Mouse (Mus musculus): ENCODE measurements at regions not wholly inside any gene's neighbourhood (a gene's known extent, or its start where the extent isn't known, plus 50 kb on each side); places are given as distances from the start of the nearest gene placed in this dataset.
A peak's percentile ranks its signal among the peaks of the same experiment; 100 is the strongest.

GRCm38 (mm10) chr4:91524367-91524766, 123.8 kb upstream of the Elavl2 start:
- no peaks in the 10 kb centered on the region for H3K36me3 ChIP-seq (ENCODE audit: insufficient read depth, low read length)
- TF ChIP-seq CTCF (IDR thresholded peaks at IDR 0.05; ENCODE audit: low read depth): no peak
- no peaks in the 10 kb centered on the region for H3K4me1 ChIP-seq (replicated peaks; ENCODE audit: insufficient read depth, low read length)
- no peak overlapping the region for H3K4me3 ChIP-seq (replicated peaks; ENCODE audit: low read depth, low read length)
- WGBS: 80% methylated on average over 4 of the region's 4 CpGs
- H3K27ac ChIP-seq: no peak overlapping the region
- no peak overlapping the region for H3K9ac ChIP-seq (ENCODE audit: low read depth, low read length)
- DNase-seq (ENCODE audit: low spot score) (no peak), ATAC-seq (replicated peaks; ENCODE audit: low FRiP score, low read depth) (no peak)
- H3K4me2 ChIP-seq (ENCODE audit: low read length): no peak overlapping the region
- no peaks in the 10 kb centered on the region for H3K27me3 ChIP-seq (ENCODE audit: insufficient read depth, low read length)
- H3K9me3 ChIP-seq (replicated peaks; ENCODE audit: low read length): no peaks in the 10 kb centered on the region

- no peak overlapping the region for H3K4me2 ChIP-seq (ENCODE audit: low read length)
- DNase-seq (ENCODE audit: low spot score) (no peak), ATAC-seq (replicated peaks; ENCODE audit: low FRiP score, low read depth) (no peak)
- no peaks in the 10 kb centered on the region for H3K36me3 ChIP-seq (ENCODE audit: insufficient read depth, low read length)
- TF ChIP-seq CTCF (IDR thresholded peaks at IDR 0.05; ENCODE audit: low read depth): no peak
- no peaks in the 10 kb centered on the region for H3K4me1 ChIP-seq (replicated peaks; ENCODE audit: insufficient read depth, low read length)
- H3K4me3 ChIP-seq (replicated peaks; ENCODE audit: low read depth, low read length): no peak overlapping the region
- no peak overlapping the region for H3K27ac ChIP-seq
- H3K9me3 ChIP-seq (replicated peaks; ENCODE audit: low read length): no peaks in the 10 kb centered on the region
- 79% methylated on average over 1 of the region's 1 CpGs for WGBS
- H3K9ac ChIP-seq (ENCODE audit: low read depth, low read length): no peak overlapping the region
- H3K27me3 ChIP-seq (ENCODE audit: insufficient read depth, low read length): no peaks in the 10 kb centered on the region
These were observed 111.0 kb upstream of the Elavl2 start for GRCm38 (mm10) chr4:91511543-91511942.

GRCm38 (mm10) chr4:91509937-91510336, 109.4 kb upstream of the Elavl2 start:
- Histone ChIP-seq H3K9me3 (replicated peaks; ENCODE audit: low read length) (no peaks in the 10 kb centered on the region), H3K27me3 (ENCODE audit: insufficient read depth, low read length) (no peaks in the 10 kb centered on the region), H3K4me1 (replicated peaks; ENCODE audit: insufficient read depth, low read length) (no peaks in the 10 kb centered on the region), H3K4me3 (replicated peaks; ENCODE audit: low read depth, low read length) (no peak overlapping the region), H3K27ac (no peak overlapping the region), H3K36me3 (ENCODE audit: insufficient read depth, low read length) (no peaks in the 10 kb centered on the region), H3K9ac (ENCODE audit: low read depth, low read length) (no peak overlapping the region), H3K4me2 (ENCODE audit: low read length) (no peak overlapping the region)
- no peak for ATAC-seq (replicated peaks; ENCODE audit: low FRiP score, low read depth)
- peak; percentile 0 for DNase-seq (ENCODE audit: low spot score)
- TF ChIP-seq CTCF (IDR thresholded peaks at IDR 0.05; ENCODE audit: low read depth): no peak
- WGBS: 70% methylated on average over 1 of the region's 1 CpGs

- no peaks in the 10 kb centered on the region for H3K27me3 ChIP-seq (ENCODE audit: insufficient read depth, low read length)
- WGBS: 77% methylated on average over 3 of the region's 3 CpGs
- H3K4me2 ChIP-seq (ENCODE audit: low read length): no peak overlapping the region
- H3K9me3 ChIP-seq (replicated peaks; ENCODE audit: low read length): no peaks in the 10 kb centered on the region
- no peak overlapping the region for H3K9ac ChIP-seq (ENCODE audit: low read depth, low read length)
- TF ChIP-seq CTCF (IDR thresholded peaks at IDR 0.05; ENCODE audit: low read depth): no peak
- H3K4me1 ChIP-seq (replicated peaks; ENCODE audit: insufficient read depth, low read length): no peaks in the 10 kb centered on the region
- no peaks in the 10 kb centered on the region for H3K36me3 ChIP-seq (ENCODE audit: insufficient read depth, low read length)
- DNase-seq (ENCODE audit: low spot score) (no peak), ATAC-seq (replicated peaks; ENCODE audit: low FRiP score, low read depth) (no peak)
- no peak overlapping the region for H3K27ac ChIP-seq
- no peak overlapping the region for H3K4me3 ChIP-seq (replicated peaks; ENCODE audit: low read depth, low read length)
These were observed 102.7 kb upstream of the Elavl2 start for GRCm38 (mm10) chr4:91503273-91503672.

DNA sequence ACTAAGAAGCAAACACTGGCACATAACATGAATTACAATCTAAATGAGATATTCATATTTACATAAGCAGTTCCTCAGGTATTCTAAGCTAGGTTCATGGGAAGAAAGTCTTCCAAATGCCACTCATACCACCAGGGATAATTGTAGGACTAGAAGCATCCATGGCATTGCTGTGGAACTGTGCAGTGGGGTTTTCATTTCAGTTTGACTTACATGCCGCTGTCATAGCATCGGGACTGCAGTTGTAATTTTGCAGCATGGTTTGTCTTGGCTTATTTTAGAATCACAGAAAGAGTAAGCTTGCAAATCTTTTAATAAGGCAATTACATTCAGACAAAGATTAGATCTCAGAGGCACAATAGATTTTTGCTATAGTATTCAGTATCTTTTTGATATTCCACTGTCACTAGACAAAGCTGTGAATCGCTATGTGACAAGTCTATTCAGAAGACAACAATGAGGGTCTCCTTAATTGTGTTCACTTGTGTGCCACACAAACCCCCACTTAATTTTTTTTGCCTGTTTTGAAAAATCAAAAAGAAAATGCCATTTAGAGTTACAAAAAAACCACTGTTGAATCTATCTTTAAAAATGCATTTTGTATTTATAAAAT, 81.4 kb upstream of the Elavl2 start:
- Histone ChIP-seq H3K36me3 (ENCODE audit: insufficient read depth, low read length) (no peaks in the 10 kb centered on the region), H3K4me2 (ENCODE audit: low read length) (no peak overlapping the region), H3K9me3 (replicated peaks; ENCODE audit: low read length) (no peaks in the 10 kb centered on the region), H3K4me3 (replicated peaks; ENCODE audit: low read depth, low read length) (no peak overlapping the region), H3K4me1 (replicated peaks; ENCODE audit: insufficient read depth, low read length) (no peaks in the 10 kb centered on the region), H3K9ac (ENCODE audit: low read depth, low read length) (no peak overlapping the region), H3K27ac (no peak overlapping the region), H3K27me3 (ENCODE audit: insufficient read depth, low read length) (no peaks in the 10 kb centered on the region)
- no peak for TF ChIP-seq CTCF (IDR thresholded peaks at IDR 0.05; ENCODE audit: low read depth)
- 95% methylated on average over 3 of the region's 3 CpGs for WGBS
- ATAC-seq (replicated peaks; ENCODE audit: low FRiP score, low read depth) (no peak), DNase-seq (ENCODE audit: low spot score) (no peak)
